Mouse (Mus musculus) hindbrain, embryonic 12.5 days (tissue): ENCODE measurements around the gene C1qtnf1. TPM values are rescaled to one million over a fixed set of nuclear protein-coding genes. Genes with fewer than 3 reads are reported as not detected.

Experiments used
- ATAC-seq: fragments of 200-750 bp; cut with Nextera tagmentation; 2 replicates; pipeline ENCODE4 v1.8.0; 2017; ENCODE audit warnings: moderate TSS enrichment; ENCODE audit not compliant: low FRiP score
- H3K27ac ChIP-seq: fragments of 300-500 bp; sonication (generic); 2 replicates; pipeline ENCODE4 v1.5.1; 2016; ENCODE audit warnings: mild to moderate bottlenecking
- H3K27me3 ChIP-seq: fragments of 300-500 bp; sonication (generic); 2 replicates; pipeline ENCODE4 v1.6.1; 2016; ENCODE audit warnings: mild to moderate bottlenecking
- H3K36me3 ChIP-seq: fragments of 300-500 bp; sonication (generic); 2 replicates; pipeline ENCODE4 v1.6.1; 2016; ENCODE audit warnings: mild to moderate bottlenecking
- H3K4me1 ChIP-seq: fragments of 300-500 bp; sonication (generic); 2 replicates; pipeline ENCODE4 v1.6.1; 2016
- H3K4me2 ChIP-seq: fragments of 300-500 bp; sonication (generic); replicated peaks from 2 replicates; pipeline ENCODE4 v1.6.1; 2016; ENCODE audit warnings: mild to moderate bottlenecking
- H3K4me3 ChIP-seq: fragments of 300-500 bp; sonication (generic); 2 replicates; pipeline ENCODE4 v1.5.1; 2016; ENCODE audit warnings: mild to moderate bottlenecking
- H3K9ac ChIP-seq: fragments of 300-500 bp; sonication (generic); 2 replicates; pipeline ENCODE4 v1.6.1; 2016; ENCODE audit warnings: mild to moderate bottlenecking, moderate library complexity
- H3K9me3 ChIP-seq: fragments of 300-500 bp; sonication (generic); replicated peaks from 2 replicates; pipeline ENCODE4 v1.6.1; 2016; ENCODE audit warnings: mild to moderate bottlenecking
- WGBS: fragments of 180-500 bp; shearing (Covaris S2); methylation state at CpG from one replicate; pipeline ENCODE4 v1.1.7; 2016; 5-methylcytosine and 5-hydroxymethylcytosine counted together
- polyA plus RNA-seq: library from polyadenylated mRNA; unstranded; fragments of >200 nt; fragmentation: Nextera tagmentation; extraction: Ambion mirVana; gene quantifications from 2 replicates; pipeline ENCODE4 v1.2.1, GENCODE M21; 2016

Gene C1qtnf1
- polyA plus RNA-seq, 1 experiment from 2014 or later, result 3.0 TPM

DNA sequence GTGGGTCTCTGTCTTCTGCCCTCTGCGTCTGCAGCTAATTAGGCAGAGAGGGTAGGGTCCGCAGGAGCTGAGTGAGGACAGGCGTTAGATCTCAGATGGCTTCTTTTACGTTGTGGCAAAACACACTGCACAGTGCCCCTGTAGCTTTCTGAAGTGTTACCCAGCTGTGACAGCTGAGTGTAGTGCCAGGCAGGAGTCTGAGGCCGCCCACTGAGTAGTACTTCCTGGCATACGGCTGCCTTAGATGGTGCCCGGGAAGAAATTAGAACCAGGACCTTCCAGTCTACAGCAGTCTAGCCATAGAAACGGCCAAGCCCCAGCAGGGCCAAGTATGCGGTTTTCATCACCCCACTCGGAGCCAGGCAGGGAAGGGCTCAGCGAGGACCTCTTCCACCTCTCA lies 57.3 kb downstream of the C1qtnf1 start:
- Histone ChIP-seq H3K4me1 (peaks cover 13% of the 10 kb centered on the region), H3K27me3 (0 out of 2 replicates have a peak, but pooled peaks cover 3% of the 10 kb centered on the region), H3K36me3 (peaks cover 21% of the 10 kb centered on the region; the same call in 1 of the 2 replicates), H3K9ac (no peak overlapping the region), H3K4me2 (no peak overlapping the region), H3K9me3 (no peaks in the 10 kb centered on the region), H3K27ac (no peak overlapping the region), H3K4me3 (no peak overlapping the region)
- 73% methylated on average over 11 of the region's 11 CpGs for WGBS
- ATAC-seq, result no peak

DNA sequence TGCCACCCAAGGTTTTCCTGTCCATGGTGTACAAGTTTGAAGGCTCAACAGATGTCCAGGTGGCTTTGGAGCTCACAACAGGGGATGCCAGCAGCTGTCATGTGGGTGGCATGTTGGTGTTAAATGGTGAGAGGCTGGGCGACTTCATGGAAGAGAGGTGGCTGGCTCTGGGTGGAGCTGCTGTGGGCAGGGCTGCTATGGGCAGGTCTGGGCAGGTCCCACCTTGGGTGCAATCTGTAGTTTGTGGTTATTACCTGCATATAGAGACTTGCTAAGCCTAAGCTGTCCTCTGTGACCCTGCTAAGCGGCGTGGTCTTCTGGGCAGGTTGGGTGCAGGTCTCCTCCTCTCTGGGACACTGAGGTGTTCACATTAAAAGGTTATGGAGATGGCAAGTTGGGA lies 57.8 kb downstream of the C1qtnf1 start:
- H3K4me1 ChIP-seq, result peaks cover 18% of the 10 kb centered on the region
- WGBS, result 90% methylated on average over 3 of the region's 3 CpGs
- H3K4me3 ChIP-seq, result no peak overlapping the region
- H3K4me2 ChIP-seq, result no peak overlapping the region
- H3K27ac ChIP-seq, result no peak overlapping the region
- no peak overlapping the region for H3K9ac ChIP-seq
- H3K9me3 ChIP-seq, result no peaks in the 10 kb centered on the region
- no peak for ATAC-seq
- peaks cover 21% of the 10 kb centered on the region; the same call in 1 of the 2 replicates for H3K36me3 ChIP-seq
- H3K27me3 ChIP-seq, result peaks cover 7% of the 10 kb centered on the region; the same call in 1 of the 2 replicates

DNA sequence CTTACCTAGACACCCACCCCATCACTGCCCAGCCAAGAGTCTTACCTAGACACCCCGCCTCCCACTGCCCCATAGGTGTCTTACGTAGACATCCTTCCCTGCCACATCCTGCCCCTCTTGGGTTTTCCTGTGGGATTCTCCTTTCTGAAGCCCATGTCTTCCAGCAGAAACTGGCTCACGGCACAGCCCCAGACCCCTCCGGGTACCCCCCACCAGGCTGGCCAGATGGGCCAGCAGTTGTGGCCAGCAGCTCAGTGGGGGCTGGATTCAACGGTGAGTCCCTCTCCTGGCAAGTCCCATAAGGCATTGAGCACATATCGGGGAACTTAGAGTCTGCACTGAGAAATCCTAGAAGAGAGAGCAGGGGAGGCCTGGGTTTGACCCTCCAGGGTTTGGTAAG lies 58.3 kb downstream of the C1qtnf1 start:
- ATAC-seq, result no peak
- Histone ChIP-seq H3K27me3 (peaks cover 9% of the 10 kb centered on the region; the same call in 1 of the 2 replicates), H3K4me1 (peaks cover 19% of the 10 kb centered on the region), H3K4me2 (no peak overlapping the region), H3K4me3 (no peak overlapping the region), H3K36me3 (peaks cover 21% of the 10 kb centered on the region; the same call in 1 of the 2 replicates), H3K27ac (no peak overlapping the region), H3K9ac (no peak overlapping the region), H3K9me3 (no peaks in the 10 kb centered on the region)
- 82% methylated on average over 6 of the region's 6 CpGs for WGBS

DNA sequence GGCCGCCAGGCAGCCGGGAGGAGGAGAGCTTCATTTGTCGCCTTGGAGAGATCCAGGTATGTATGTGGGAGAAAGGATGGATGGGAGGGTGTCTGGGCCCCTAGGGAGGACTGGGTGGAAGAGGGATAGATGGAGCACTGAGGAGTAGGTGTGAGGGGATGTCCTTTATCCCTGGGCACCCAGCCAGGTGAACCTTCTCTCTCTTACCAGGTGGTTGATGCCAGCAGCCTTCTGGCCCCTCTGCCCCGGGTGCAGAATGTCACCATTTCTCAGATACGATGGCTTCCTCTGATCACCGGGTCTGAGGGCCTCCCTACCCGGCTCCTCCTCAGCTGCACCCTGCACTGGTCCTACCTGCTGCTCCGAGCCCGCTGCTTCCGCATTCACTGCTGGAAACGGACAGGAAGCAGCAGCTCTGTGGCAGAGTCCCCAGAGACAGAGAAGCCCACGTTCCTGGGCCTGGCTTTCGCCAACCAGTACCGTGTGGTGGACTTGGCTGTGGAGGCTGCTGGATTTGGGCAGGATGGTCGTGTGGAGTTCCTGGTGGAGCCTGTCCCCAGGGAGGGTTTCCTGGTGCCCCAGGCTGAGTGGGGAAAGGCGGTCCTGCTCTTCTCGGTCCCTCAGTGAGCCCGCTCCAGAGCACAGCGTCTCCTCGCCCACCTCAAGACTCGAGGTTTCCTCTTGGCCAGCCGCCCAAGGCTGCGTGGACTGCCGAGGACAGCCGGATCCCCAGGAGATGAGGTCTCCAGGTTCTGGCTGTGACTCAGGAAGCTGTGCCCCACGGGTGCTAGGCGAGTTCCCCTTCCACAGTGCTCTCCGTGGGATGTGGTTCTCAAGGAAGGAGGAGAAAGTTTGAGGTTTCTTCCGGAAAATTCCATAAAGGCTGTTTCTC lies 59.1 kb downstream of the C1qtnf1 start:
- H3K4me3 ChIP-seq, result no peak overlapping the region
- H3K36me3 ChIP-seq, result peaks cover 21% of the 10 kb centered on the region; the same call in 1 of the 2 replicates
- H3K4me1 ChIP-seq, result peaks cover 19% of the 10 kb centered on the region
- H3K9me3 ChIP-seq, result no peaks in the 10 kb centered on the region
- 85% methylated on average over 29 of the region's 29 CpGs for WGBS
- ATAC-seq, result no peak
- H3K27ac ChIP-seq, result 0 out of 2 replicates have a peak overlapping the region, but pooled peaks have one; percentile 5
- H3K27me3 ChIP-seq, result peaks cover 13% of the 10 kb centered on the region; the same call in 1 of the 2 replicates
- no peak overlapping the region for H3K4me2 ChIP-seq
- H3K9ac ChIP-seq, result no peak overlapping the region

DNA sequence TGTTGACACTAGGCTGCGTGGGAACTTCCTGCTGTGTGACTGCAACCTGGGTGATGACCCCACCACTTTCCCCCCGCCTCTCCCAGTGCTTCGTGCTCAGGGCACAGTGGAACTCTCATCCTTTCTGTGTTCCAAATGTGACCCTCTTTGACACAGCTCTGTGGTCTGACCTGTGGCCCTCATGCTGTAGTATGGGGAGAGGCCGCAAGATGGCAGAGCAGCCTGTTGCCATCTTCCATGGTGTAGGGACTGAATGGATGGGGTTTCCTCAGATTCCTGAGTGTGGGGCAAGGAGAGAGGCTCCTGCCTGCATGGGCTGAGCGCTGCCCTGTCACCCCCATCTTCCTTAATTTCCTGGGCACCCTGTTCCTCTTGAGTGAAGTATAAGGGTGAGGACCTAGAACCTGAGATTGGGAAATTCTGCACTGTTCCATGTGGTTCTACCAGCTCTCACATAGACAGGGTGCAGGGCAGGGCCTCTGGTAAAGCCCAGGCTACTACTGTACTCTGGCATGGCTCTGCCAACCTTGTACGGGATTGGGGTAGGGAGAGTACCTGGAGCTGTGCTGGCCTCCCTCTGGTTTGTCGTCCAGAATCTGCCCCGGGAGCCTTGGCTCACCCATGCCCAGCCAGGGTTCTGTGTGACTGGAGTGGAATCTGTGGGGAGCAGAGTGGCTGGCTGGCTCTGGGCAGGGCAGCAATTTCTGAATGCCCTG lies 60.3 kb downstream of the C1qtnf1 start:
- Histone ChIP-seq H3K9ac (no peak overlapping the region), H3K4me2 (no peak overlapping the region), H3K4me1 (peaks cover 22% of the 10 kb centered on the region), H3K9me3 (no peaks in the 10 kb centered on the region), H3K4me3 (no peak overlapping the region), H3K27me3 (peaks cover 13% of the 10 kb centered on the region; the same call in 1 of the 2 replicates), H3K27ac (0 out of 2 replicates have a peak overlapping the region, but pooled peaks have one; percentile 9), H3K36me3 (0 out of 2 replicates have a peak, but pooled peaks cover 13% of the 10 kb centered on the region)
- WGBS, result 67% methylated on average over 8 of the region's 8 CpGs
- no peak for ATAC-seq

DNA sequence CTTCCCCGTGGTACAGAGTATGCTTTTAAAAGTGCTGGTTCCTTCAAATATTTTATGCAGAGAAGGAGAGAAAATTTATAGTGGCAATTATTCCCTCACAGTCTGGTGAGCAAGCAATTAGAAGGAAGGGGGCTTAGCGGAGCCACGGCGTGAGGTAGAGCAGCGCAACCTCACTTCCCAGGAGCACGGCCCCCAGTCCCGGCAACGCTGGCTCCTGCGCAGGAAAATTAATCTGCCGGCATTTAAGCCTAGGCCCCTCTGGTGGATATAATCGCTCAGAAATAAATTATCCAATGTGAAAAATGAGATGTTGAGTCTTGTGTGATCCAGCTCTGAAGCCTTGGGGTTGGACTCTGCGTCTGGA lies 60.9 kb downstream of the C1qtnf1 start:
- ATAC-seq, result no peak

DNA sequence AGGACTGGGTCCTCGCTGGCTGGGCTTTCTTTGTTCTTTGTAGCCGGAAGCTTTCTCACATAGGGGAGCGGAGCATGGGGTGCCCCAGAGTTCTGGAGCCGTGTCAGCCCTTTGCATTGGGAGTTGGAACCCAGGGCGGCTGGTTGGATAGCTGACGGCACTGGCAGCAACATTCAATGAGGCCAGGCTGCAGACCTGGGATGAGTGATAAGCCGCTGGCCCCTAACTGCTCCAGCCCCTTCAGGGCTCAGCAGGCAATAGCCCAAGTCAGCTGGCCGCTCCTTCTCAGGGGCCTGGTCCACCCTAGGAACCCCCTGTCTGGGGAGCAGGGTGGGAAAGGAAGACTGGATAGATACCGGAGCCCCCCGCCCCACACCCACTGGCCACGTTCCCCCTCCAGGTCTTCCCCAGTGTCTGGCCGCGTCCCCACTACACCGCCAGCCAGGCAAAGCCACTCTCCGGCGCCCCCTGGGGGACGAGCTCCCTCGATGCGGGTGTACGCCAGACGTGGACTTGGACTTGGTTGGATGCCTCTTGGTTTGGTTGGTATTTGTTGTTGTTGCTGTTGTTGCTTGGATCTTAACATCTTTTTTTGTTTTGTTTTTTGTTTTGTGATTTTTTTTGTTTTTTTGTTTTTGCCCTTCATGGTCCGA lies 62.7 kb downstream of the C1qtnf1 start:
- peak overlapping the region; percentile 36 for H3K4me2 ChIP-seq
- no peak overlapping the region for H3K27ac ChIP-seq
- no peak for ATAC-seq
- peak overlapping the region; percentile 23 for H3K9ac ChIP-seq
- peaks cover 27% of the 10 kb centered on the region for H3K4me1 ChIP-seq
- 0 out of 2 replicates have a peak, but pooled peaks cover 13% of the 10 kb centered on the region for H3K36me3 ChIP-seq
- peaks cover 13% of the 10 kb centered on the region; the same call in 1 of the 2 replicates for H3K27me3 ChIP-seq
- 16% methylated on average over 22 of the region's 22 CpGs for WGBS
- H3K9me3 ChIP-seq, result no peaks in the 10 kb centered on the region
- H3K4me3 ChIP-seq, result 0 out of 2 replicates have a peak overlapping the region, but pooled peaks have one; percentile 11

More for the DNA sequence above, 60.9 kb downstream of the C1qtnf1 start:
- H3K27ac ChIP-seq, result peak overlapping the region; percentile 70
- WGBS, result 72% methylated on average over 12 of the region's 12 CpGs
- H3K9me3 ChIP-seq, result no peaks in the 10 kb centered on the region
- peaks cover 13% of the 10 kb centered on the region; the same call in 1 of the 2 replicates for H3K27me3 ChIP-seq
- H3K4me3 ChIP-seq, result no peak overlapping the region
- H3K4me2 ChIP-seq, result no peak overlapping the region
- H3K4me1 ChIP-seq, result peaks cover 27% of the 10 kb centered on the region
- 0 out of 2 replicates have a peak, but pooled peaks cover 13% of the 10 kb centered on the region for H3K36me3 ChIP-seq
- H3K9ac ChIP-seq, result no peak overlapping the region

DNA sequence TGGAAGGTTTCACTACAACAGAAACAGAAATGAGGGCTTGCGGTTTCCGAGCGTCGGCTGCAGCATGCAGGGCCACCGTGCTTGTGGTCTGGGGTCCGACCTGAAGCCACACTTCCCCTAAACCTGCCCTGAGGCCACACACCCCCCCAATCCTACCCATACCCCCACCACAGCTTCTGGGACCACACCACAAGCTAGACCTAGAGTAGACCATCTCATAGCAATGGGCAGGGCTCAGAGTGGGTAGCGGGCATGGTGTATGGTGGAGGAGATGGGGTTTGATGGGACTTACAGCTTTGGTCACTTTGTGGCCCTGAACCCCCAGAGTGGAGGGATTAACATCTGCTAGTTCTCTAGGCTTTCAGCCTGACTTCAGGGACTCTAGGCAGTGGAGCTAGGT lies 63.2 kb downstream of the C1qtnf1 start:
- 89% methylated on average over 7 of the region's 7 CpGs for WGBS
- Histone ChIP-seq H3K4me2 (no peak overlapping the region), H3K36me3 (0 out of 2 replicates have a peak, but pooled peaks cover 12% of the 10 kb centered on the region), H3K9ac (no peak overlapping the region), H3K9me3 (no peaks in the 10 kb centered on the region), H3K4me1 (peaks cover 27% of the 10 kb centered on the region), H3K27me3 (peaks cover 13% of the 10 kb centered on the region; the same call in 1 of the 2 replicates), H3K4me3 (no peak overlapping the region), H3K27ac (no peak overlapping the region)
- no peak for ATAC-seq

DNA sequence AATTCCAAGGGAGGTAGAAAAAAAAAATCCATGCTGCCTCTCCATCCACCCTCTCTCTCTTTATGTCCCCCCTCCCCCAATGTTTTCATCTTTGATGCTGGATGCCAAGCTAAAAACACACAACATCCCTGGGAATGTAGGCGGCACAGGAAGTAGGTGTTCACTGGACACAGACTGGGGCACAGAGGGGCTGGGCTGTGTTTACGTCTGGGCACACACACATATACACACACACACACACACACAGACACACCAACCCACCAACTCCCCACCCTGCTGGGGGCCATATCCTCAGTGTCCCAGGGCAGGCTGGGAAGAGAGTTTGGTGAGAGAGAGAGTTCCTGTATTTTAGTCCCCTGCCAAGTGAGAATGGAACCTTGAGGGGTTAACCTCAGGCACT lies 65.5 kb downstream of the C1qtnf1 start:
- Histone ChIP-seq H3K4me2 (no peak overlapping the region), H3K9me3 (no peaks in the 10 kb centered on the region), H3K4me3 (no peak overlapping the region), H3K9ac (no peak overlapping the region), H3K27me3 (peaks cover 13% of the 10 kb centered on the region; the same call in 1 of the 2 replicates), H3K36me3 (no peaks in the 10 kb centered on the region), H3K4me1 (peaks cover 36% of the 10 kb centered on the region), H3K27ac (no peak overlapping the region)
- WGBS, result 83% methylated on average over 2 of the region's 2 CpGs
- no peak for ATAC-seq

DNA sequence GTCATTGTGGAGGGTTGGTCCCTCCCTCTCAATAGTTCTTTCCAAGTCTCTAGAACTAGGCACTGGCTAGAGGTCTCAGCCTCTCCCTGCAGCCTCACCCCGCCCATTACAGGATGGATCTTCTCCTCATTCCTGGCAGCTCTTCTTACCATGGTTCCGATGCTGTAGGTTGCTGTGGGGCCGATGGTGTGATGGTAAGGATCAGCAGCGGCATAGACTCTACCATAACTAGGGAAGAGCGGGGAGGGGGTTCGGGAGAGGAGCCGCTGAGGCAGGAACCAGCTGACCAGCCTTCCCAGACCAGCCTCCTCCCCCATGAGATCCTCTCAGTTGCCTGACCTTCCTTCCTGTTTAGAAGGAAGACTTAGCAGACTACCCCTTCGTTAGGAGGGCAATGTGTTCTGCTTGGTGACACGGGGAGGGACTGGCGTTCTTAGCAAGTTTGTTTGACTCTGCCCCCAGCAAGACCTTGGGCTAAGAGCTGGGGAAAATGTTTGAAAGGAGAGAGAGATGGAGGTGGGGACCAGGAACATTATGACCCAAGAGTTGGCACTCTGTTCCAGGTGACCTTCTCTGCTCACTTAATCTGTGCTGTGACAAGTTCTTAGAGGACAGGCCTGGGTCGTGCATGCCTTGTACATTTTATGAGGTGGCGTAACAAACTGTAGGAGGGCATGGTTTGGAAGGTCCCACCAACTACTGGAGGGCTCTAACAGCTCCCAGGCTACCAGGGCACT lies 66.2 kb downstream of the C1qtnf1 start:
- no peak overlapping the region for H3K9ac ChIP-seq
- H3K9me3 ChIP-seq, result no peaks in the 10 kb centered on the region
- H3K4me3 ChIP-seq, result no peak overlapping the region
- no peaks in the 10 kb centered on the region for H3K36me3 ChIP-seq
- H3K27ac ChIP-seq, result no peak overlapping the region
- 83% methylated on average over 12 of the region's 12 CpGs for whole genome bisulfite sequencing
- no peak for ATAC-seq
- H3K4me1 ChIP-seq, result peaks cover 34% of the 10 kb centered on the region
- peaks cover 13% of the 10 kb centered on the region; the same call in 1 of the 2 replicates for H3K27me3 ChIP-seq
- no peak overlapping the region for H3K4me2 ChIP-seq

DNA sequence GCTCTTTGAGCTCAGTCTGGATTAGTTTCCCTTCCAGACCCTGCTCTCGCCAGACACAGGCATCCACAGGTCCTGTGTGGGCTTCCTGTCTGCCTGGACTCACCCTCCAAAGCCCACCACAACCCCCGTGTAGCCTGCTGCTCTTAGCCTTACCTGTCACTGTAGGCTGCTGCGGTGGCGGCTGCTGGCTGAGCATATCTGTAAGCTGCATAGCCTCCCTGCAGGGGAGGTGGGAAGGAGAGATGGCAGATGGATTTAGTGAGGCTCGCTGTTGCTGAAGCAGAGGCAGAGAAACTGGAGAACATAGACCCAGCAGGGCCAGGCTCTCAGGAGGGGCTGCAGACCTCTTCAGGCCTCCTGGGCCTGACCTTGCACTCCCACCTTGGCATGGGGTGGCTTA lies 67.1 kb downstream of the C1qtnf1 start:
- Histone ChIP-seq H3K4me2 (no peak overlapping the region), H3K36me3 (no peaks in the 10 kb centered on the region), H3K27me3 (peaks cover 13% of the 10 kb centered on the region; the same call in 1 of the 2 replicates), H3K4me1 (peaks cover 25% of the 10 kb centered on the region), H3K27ac (no peak overlapping the region), H3K9me3 (no peaks in the 10 kb centered on the region), H3K9ac (no peak overlapping the region), H3K4me3 (no peak overlapping the region)
- 43% methylated on average over 5 of the region's 5 CpGs for WGBS
- ATAC-seq, result no peak
